Mouse (Mus musculus) cerebellum, adult 2 months (tissue): ENCODE data around the gene Fam208b.

Experiments
- CTCF ChIP-seq: fragments of 200-500 bp; IDR thresholded peaks from 2 replicates; pipeline ENCODE4 v1.5.1; 2011; ENCODE audit warnings: low read depth, mild to moderate bottlenecking, control low read depth, low read length, moderate library complexity, borderline replicate concordance; ENCODE audit not compliant: insufficient read depth
- POLR2A ChIP-seq: fragments of 200-500 bp; IDR thresholded peaks from 2 replicates; pipeline ENCODE4 v1.6.1; 2011; ENCODE audit warnings: low read length, control low read depth, borderline replicate concordance; ENCODE audit not compliant: insufficient read depth

DNA sequence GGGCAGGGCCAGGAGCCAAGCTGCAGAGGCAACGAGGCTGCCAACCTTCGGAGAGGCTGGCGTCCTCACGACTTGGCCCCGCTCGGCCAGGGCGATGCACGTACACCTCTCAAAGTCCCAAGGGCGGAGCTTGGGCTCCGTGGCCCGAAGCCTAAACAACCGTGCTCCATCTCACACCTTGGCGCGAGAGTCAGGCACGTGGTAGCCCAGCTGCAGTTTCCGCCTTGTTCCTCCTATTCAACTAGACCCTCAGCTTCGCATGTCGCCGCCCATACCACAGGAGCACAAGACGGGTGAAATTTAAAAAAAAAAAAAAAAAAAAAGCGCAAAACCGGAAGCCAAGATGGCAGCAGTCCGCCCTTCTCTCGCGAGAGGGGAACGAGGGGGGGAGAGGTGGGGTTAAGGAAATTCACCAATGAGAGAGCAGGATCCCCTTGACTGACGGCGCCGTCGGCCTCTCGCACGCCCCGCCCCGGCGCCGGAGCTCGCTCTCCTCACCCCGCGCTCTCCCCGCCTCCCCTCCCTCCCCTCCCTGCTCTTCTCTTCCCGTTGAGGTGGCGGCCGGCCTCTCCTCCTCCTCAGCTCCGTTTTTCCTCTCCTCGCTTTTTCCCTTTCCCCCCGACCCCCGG, 73.2 kb downstream of the Fam208b start, which contains the start of gene Gdi2:
- TF ChIP-seq POLR2A (peak; percentile 84), CTCF (no peak)
